Mouse (Mus musculus) thymus, postnatal 36 days (tissue): ENCODE measurements around the gene Invs.
"Not testable (repeated sequence)": the region's sequence is repeated elsewhere in the genome, so short reads cannot be mapped to it uniquely, and the experiment has no call there.

Source experiments
- DNase-seq, 2 experiments: peaks; one replicate each; pipeline ENCODE4 v3.0.0; 2022; ENCODE audit warnings: mixed read lengths in 2 of 2

Gene Invs

DNA sequence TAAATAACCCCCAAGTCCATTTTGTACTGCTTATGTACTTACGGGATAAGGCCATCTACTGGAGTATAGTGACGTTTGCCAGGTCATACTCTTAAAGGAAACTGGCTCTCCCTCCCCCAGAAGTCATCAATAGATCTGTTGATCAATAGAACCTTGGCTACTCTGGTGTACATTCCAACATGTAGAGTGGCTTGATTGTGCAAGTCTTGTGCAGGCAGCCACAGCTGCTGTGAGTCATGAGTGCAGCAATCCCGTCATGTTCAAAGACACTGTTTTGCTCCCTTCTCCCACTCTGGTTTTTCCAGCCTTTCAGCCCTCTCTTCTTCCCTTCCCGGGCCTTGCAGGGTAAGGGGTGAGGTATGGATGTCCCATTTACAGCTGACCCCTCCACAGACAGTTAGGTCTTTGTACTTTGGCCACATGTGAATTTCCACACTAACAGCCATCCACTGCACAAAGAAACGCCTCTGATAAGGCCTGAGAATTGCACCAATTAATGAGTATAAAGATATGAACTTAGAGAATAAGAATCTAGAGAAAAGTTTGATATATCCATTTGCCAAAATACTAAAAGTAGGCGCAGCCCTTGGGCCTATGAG lies 53.0 kb downstream of the Invs start:
- no peak for DNase-seq

DNA sequence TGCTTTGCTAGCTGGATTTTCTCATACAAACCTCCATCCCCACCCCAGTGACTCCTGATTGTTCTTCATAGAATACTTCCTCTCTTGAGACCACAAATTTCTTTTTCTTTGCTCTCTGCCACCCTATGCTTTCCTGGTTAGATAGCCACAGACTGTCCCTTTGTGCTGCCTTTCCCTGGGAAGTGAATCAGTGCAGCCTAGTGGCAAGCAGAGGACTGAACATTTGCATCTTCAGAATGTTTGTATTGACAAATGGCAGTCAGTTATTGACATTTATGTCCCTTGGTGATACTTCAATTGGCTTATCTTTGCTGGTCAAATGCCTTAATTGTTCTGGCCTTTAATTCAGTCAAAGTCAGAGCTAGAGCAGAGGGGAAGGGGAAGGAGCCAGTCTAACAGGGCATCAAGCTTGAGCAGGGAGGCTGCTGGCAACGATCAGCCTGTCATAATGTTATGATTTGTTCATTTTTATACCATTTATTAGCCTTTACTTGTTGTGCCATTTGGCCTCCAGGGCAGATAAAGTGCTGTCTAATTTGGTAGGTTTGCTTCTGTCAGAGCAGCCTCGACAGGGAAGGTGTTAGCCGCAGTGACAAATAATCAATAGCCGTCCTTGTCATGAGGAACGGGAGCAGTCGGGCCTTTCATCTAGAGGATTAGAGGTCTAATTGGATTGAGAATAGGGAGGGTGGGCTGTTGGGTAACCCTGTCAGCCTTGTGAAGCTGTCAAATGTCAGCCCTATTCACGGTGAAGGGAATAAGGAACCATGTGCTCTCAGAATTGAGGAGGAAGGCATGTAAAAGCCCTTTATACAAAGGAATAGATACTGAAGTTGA lies 55.6 kb downstream of the Invs start:
- DNase-seq, result no peak

DNA sequence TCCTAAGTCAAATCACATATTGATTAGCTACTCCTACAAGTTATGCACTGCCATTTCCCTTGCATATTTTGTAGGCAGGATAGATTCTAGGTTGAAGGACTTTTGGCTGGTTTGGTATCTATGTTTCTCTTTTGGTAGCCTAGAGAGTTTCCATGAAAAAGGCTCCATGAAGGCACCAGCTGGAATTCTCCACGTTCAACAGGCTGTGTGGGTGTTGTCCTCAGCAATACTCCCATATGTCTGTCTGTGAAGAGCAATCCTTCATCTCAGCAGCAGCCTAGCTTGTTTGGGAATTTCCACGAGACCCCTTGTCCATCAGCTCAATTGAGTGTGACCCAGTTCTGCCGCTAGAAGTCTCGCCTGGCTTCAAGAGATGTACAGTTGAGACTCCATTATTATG lies 63.1 kb downstream of the Invs start:
- no peak for DNase-seq

DNA sequence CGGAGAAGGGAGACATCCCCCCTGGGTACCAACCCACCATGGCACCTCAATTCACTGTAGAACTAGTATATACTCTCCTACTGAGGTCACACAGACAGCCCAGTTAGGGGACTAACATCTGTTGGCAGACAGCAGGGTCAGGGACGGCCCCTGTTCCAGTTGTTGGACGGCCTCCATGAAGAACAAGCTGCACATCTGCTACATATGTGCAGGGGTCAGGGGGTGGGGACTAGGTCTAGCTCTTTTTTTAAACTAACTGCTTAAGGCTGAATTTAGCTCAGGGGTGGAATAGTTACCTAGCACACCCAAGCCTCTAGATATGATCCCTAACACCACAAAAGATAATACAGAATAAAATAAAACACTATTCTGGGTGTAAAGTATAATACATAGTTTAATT lies 82.8 kb downstream of the Invs start:
- no peak for DNase-seq

DNA sequence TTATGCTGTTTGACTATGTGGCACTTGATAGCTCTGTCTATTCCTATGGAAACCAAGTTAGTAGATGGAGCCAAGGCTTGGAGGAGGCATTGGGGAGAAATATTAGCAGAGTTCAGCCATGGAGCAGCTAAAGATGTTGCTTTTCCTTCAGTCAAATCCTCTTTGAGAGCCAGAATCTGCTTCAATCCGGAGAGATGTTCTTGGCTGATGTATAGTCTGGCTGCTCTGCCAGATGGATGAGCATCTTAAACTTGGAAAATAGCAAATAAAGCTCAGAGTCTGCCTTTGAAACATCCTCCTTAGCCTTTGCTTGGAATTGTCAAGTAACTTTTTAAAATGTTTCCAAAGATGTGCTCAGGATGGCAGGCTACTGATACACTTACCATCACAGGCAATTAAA lies 91.5 kb downstream of the Invs start:
- DNase-seq, result no peak

DNA sequence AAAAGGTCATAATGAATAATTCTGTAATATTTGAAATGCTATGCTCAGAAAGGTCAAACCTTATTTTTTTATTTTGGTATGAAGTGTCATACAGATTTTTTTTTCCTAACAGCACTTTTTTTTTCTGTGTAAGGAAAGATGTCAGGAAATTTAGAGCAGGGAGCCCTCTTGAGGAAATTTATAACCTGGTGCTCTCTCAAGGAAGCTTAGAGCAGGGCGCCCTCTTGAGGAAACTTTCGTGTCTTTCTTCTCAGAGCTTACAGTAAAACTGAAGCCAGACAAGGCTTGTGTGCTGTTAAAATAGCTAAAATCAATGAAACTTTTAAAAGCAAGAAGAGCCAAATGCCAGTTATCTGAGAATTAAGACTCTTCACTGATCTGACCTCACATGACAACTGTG lies 101.4 kb downstream of the Invs start:
- DNase-seq, result peak; percentile 32 to 44

DNA sequence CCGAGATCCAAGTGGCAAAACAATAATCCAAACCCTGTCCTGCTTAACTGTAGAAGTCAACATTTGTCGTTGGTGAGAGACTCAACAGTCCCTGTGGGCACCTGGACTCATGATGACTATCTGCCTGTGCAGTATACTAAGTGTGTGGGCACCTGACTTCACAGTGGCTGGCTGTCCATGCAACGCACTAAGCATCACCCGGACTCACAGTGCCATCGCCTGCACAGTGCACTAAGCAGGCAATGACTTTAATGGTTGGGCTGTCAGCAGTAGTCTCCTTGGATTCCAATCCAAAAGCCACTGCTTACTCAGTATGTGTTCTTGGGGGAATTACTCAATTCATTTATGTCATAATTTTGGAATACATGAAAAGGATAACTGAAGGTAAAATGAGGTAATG lies 102.9 kb downstream of the Invs start:
- DNase-seq, result no peak

DNA sequence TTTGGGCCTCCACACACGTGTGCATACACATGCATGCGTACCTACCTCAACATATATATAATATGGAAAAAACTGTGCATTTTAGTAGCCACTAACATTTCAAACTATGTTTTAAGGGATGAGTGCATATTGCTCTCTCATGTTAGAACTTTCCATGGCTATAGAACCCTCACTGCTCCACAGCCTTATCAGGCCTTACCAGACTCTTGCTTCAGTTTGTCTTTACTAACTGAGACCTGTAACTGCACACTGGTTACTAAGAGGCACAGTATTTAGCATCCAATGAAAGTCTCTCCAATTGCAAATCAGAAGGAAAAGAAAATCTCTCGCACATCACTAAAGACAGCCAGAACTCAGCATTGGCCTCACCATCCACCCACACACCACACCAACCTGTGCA lies 117.4 kb downstream of the Invs start:
- DNase-seq, result no peak

DNA sequence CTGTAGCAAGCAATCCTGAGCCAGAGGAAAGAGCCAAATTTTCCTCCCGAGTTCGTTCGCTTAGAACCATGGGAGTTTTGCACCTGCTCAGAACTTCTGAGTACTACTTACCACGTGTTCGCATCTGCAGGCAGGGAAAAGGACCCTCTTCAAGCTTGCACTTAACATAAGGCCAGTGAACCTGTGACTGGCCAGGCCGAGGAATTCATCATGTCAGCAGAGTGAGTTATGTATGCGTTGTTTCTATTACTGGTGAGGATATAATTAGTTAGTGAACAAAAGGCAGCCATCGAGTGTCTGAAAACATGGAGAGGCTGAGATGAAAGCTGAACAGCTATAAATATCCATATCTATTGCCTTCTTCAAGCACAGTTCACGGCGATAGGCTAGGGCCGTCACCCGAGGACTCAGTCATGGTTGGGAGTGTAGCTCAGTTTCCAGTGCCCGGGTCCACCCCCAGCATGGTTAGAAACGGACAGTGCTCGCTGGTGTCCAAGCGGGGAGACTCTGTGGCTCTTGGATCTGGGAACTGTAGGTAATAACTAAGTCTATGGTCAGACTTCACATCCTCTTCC lies 123.6 kb downstream of the Invs start:
- DNase-seq, result no peak

DNA sequence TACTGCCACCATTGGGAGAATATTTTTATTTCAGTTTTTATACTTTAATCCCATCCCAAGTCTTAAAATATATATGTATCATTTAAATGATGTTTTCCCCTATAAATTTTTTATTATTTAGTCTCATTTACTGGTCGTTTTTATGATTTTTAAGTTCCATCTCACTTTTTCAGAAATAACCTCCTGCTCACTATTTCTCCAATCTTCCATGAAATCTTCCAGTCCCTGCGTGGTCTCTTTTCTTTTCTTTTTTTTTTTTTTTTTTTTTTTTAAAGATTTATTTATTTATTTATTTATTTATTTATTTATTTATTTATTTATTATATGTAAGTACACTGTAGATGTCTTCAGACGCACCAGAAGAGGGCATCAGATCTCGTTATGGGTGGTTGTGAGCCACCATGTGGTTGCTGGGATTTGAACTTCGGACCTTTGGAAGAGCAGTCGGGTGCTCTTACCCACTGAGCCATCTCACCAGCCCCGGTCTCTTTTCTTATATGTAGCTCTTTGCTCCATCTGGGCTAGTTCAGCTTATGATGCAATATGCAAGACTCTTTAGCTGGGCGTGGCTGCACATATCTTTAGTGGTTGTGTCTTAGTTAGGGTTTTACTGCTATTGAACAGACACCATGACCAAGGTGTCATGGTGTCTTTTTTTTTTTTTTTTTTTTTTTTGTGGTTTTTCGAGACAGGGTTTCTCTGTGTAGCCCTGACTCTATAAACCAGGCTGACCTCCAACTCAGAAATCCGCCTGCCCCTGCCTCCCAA lies 126.3 kb downstream of the Invs start:
- DNase-seq, result not testable (repeated sequence)

DNA sequence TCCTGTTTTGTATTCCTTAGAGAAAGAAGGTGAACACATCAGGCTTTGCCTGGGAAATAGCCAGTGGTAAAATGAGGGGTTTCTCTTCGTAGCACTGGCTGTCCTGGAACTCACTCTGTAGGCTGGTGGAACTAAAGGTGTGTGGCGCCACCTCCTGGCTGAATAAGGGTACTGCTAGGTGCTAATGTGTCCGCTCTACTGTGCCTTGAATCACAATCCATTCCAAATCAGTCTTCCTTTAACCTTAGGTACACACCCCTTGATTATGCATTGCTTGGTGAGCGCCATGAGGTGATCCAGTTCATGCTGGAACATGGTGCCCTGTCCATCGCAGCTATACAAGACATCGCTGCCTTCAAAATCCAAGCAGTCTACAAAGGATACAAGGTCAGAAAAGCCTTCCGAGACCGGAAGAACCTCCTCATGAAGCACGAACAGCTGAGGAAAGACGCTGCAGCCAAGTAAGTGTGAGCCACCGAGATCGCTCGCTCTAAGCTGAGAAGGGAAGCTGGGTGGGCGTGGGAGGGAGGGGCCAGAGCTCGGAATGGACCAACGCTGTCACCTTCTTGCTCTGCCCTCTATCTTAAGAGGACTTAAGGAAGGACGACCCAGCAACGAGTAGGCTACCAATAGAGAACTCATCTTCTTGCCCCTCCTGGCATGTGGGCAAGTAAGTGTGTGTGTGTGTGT lies 127.9 kb downstream of the Invs start:
- DNase-seq, result peak; percentile 39 to 50

DNA sequence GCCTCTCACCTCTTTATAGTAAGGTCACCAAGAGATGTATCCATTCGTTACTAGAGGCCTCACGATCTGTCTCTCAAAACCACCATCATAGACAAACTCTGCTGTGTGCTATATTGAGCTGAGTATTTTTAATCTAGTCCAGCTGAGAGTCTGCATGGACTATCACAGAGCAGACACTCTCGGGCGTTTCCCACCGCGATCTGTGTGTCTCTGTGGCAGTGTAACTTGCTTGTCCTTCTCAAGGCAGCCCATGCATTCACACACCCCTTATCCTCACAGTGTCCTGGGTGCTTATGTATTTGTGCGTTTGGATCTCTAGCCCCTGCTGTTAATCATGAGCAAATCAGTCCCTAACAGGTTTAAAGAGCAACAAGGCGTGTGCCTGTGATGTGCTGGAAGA lies 133.9 kb downstream of the Invs start:
- no peak for DNase-seq

DNA sequence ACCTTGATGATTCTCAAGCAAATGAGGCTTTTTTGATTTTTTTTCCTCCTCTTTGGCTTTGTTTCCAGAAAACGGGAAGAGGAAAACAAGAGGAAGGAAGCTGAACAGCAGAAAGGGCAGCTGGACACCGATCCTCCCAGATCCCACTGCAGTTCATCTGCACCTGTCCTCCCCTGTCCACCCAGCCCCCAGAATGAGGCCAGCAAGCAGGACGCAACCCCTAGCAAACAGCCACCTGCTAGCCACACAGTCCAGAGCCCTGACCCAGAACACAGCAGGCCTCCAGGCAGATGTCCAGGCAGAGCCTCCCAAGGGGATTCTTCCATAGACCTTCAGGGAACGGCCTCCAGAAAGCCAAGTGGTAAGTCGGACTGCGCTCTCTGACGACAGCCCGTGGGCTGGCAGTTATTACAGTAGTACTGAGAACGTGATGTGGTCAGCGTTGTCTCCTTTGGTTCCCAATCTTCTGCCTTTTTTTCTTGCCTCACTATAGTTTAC lies 136.3 kb downstream of the Invs start:
- no peak for DNase-seq

DNA sequence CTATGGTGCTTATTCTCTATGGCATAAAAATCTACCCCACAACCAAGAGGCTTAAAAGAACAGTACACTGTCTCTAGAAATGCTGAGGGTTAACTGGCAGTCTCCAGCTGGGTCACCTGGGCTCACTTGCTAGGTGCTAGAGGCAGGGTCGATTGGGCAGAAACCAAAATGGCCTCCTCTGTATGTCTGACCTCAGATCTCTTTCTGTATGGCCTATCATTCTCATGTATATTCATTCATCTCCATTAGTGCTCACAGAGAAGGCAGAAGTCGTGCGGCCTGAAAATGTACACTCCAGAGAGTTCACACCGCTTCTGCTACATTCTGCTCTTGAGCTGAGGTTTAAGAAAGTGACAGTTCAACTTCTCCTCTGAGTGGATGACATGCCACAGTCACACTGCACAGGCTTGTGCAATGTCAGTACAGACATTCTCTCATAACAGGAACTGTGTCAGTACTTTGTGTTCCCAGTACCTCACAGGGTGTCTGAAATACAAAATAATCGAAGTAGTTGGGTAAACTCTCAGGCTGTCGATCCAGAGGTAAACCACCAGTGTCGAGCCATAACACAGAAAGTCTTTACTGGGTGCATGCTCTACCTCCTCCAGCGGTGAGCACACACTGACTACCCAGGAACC lies 139.4 kb downstream of the Invs start:
- no peak for DNase-seq

DNA sequence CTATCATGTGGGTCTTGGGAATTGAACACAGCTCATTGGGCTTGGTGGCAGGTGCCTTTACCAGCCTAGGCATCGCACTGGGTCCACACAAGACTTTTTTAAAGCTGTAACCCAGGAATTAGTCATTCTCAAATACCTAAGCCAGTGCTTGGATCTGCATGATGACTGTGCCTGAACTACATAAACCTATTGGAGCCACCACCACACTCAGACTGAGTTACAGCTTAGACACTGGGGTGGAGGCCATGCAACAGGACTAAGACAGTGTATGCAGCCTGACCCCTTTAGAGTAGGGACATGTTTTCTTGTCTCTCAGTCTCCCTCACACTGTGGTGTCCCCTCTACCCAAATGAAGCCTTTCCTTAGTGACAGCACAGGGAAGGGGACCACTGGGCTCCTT lies 143.1 kb downstream of the Invs start:
- no peak for DNase-seq

DNA sequence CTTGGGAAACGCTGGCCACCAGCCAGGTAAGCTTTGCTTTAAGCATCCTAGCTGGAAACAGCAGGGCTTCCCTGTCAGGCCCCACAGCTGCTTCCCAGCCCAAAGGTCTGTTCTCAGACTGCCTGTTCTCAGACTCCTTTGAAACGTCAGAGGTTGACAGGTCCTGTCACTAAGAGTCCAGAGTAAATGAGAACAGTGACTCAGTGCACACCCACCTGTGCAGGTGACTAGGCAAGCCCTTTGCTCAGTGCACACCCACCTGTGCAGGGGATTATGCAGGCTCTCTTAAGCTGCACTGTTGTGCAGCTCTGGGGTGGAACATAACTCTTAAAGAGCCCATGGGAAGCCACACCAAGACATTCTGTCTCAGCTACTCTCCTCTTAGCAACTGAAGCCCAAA lies 144.2 kb downstream of the Invs start:
- no peak for DNase-seq

DNA sequence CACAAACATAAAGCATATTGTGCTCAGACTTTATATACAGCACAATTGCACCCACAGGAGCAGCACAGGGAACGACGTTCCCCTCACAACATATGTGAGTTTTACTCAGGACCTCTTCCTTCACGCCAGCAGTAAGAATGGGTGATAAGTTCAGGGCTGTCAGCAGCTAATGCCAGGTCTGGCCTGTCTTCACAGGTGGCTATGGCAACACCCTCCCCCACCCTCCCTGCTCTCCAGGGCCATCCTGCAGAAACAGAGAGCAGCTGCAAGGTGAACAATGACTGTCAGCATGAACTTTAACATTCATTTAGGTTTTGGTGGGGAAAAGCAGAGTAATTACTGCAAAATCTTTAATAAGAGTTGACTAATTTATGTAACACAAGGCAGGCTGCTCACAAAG lies 147.9 kb downstream of the Invs start:
- DNase-seq, result no peak

DNA sequence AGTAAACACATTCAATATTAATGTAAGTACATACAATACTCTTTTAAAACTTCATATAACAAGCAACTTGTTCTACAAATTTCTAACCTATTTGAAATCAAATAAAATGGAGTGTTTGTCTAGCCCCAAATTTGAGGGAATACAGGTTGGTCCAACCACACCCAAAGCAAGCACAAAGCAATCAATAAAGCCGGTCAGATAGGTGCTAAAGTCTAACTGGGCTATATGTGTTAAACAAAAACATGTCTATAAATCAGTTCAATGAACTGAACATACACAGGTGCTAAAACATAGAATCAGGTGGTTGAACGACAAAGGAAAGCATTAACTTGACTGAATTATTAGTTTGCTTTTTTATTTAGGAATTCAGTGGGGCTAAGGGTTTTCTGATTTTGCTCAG lies 148.5 kb downstream of the Invs start:
- no peak for DNase-seq

DNA sequence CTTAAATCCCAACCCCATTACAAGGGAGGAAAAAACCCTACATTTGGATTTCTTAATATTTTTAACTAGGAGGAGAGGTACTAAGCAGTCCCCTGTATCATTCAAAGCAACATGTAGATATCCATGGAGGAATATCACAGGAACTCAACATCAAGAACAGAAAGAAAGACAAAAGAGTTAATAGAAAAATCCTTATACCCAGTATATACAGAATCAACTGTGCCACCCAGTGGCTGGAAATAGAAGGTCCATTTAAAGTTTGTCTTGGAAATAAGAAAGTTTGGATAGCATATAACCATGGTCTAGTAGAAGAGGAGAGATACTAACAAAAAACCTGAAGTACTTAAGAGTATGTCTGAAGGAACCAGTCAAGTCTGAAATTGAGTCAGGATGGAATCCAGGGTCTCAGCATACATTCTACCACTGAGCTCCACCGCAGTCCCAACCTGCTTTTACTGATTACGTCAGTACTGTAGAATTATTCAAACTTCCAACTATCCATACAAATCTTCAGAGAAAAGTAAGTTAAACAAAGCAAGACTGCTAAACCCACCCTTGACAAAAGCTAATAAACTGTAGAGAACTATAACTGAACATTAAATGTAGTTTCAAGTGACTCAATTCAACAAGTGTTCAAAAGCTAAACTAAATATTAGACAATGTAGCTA lies 174.7 kb downstream of the Invs start:
- DNase-seq, result no peak

DNA sequence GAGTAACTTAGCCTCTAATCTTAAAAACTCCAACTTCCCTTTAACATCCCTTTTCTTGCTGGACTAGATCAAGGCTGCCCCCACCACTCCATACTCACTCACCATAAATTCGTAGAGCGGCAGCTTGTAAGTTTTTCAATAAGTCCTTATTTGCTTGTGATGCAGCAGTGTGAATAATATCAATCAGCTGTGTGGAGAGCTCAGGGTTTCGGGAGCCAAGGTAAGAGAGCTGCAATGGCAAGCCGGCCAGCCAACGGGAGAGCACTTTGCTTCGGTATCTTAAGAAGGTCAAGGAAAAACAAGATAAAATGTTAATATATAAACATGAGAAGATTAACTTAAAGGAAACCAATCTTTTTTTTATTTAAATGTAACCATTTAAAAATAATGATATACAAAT lies 178.9 kb downstream of the Invs start:
- DNase-seq, result no peak

DNA sequence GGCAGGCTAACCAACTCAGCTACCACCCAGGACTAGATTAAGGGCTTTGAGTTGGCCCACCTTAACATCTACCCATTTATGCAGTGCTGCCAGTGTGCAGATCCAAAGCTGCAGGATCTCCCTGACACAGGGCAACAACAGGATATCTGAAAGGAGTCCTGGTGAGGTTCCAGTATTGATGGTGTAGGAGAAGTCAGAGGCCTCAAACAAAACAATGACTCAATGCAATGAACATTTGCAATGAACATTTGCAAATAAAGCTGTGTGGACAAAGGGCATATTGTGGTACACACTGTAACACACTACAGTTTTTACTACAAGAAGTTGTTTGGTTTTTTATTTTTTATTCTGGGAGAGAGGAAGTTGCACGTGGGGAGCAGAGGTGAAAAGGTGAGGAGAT lies 181.5 kb downstream of the Invs start:
- DNase-seq, result no peak

DNA sequence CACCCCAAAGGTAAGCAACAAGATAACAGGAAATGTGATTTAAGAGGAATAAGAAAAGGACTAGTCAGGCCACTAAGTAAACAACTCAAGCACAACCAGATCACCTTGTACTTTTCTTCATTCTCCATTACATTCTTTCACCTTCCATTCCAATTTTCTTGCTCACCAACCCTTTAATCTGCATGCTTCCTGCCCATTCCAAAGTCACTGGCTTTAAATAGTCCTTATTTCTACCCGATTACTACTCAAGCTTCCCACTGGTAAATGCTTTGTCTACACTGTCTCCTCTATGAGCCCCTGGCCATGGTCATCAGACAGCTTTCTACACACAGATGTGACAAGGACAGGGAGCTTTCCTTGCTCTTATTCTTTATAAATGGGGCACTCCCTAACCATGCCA lies 191.4 kb downstream of the Invs start:
- DNase-seq, result no peak
